Comparison of ENCODE assay signal across 24 mouse cellular contexts in the genomic region with DNA sequence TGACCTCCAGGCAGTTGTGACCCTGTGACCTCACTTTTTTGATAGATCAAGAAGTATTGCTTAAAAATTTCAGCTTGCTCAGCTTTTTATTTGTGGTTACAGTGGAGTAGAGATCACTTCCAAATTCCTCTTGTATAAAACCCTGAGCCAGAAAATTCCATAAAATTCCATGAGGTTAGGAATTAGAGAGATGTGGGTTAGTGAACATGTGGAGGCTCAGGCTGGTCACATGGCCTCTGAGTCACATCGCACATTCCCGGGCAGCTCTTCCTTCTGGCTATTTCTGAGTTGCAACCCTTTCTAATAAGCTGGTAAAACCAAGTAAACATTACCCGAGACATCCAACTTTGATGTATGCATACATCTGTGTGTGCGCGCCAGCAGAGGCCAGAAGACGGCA. TPM values are rescaled to one million over a fixed set of nuclear protein-coding genes. Genes with fewer than 3 reads are reported as not detected.
DNase-seq lines count a peak whose midpoint lies in the region; TF ChIP-seq lines count a peak whose summit lies in the region.
"Had no signal": no experiment of that assay in that cellular context is flagged by ENCODE, and none has a peak within 500 bp of the region (broad histone marks: within the 10 kb centered on the region; RNA-seq: fewer than 3 reads in every experiment).

No protein-coding gene starts in this region.

- TF ChIP-seq CTCF in gastrocnemius, adult 2 months (IDR thresholded peaks at IDR 0.05) = no peak

- H3K27me3 ChIP-seq in myocyte (ENCODE audit: control insufficient read depth, insufficient read depth, insufficient read length) = peaks cover 7% of the 10 kb centered on the region
- H3K27me3 ChIP-seq: CH12.LX; embryonic facial prominence, embryonic 13.5 days; embryonic facial prominence, embryonic 15.5 days; forebrain, embryonic 12.5 days; Patski had no signal

- DNase-seq in 3T3-L1 (ENCODE audit: low read depth, low spot score) = peak; percentile 70
- peak; percentile 22 for DNase-seq in Muller cell, postnatal 12 days (ENCODE audit: inconsistent ontology term)
- no peak for DNase-seq in gastrocnemius, postnatal 25 days
- DNase-seq in gastrocnemius, adult 2 months = no peak
- no peak for DNase-seq in lung, postnatal 25 days (ENCODE audit: low spot score)
- DNase-seq: adrenal gland, adult 2 months; adrenal gland, postnatal 10 days; adrenal gland, postnatal 25 days; cerebellum, adult 11 months; cerebellum, adult 18-20 months; cerebellum, adult 8-10 months; cerebellum, adult 9-11 months; cerebellum, postnatal 14 days; cerebellum, postnatal 36 days; embryo, embryonic 11 days had no signal

- no peak overlapping the region for H3K4me3 ChIP-seq in myocyte
- no peak overlapping the region for H3K4me3 ChIP-seq in gastrocnemius, adult 2 months
- H3K4me3 ChIP-seq: embryonic facial prominence, embryonic 13.5 days; embryonic facial prominence, embryonic 15.5 days; erythroblast, embryonic 14.5 days; forebrain, embryonic 10.5 days; forebrain, embryonic 12.5 days had no signal

- no peak overlapping the region for H3ac ChIP-seq in myocyte (ENCODE audit: control insufficient read depth, insufficient read length)

- H3K79me2 ChIP-seq in myocyte (ENCODE audit: control insufficient read depth, insufficient read depth) = no peaks in the 10 kb centered on the region

- no peak for TF ChIP-seq POLR2A in myocyte (IDR thresholded peaks at IDR 0.05; ENCODE audit: insufficient read length, low read depth)

- H3K4me2 ChIP-seq in myocyte (ENCODE audit: low read depth) = no peak overlapping the region
- H3K4me2 ChIP-seq: embryonic facial prominence, embryonic 13.5 days; embryonic facial prominence, embryonic 15.5 days; forebrain, embryonic 12.5 days had no signal

- no peak overlapping the region for H3K27ac ChIP-seq in gastrocnemius, adult 2 months
- H3K27ac ChIP-seq: embryonic facial prominence, embryonic 13.5 days; embryonic facial prominence, embryonic 15.5 days; forebrain, embryonic 10.5 days; forebrain, embryonic 12.5 days had no signal

- no peaks in the 10 kb centered on the region for H3K36me3 ChIP-seq in myocyte (ENCODE audit: control insufficient read depth, insufficient read depth)
- H3K36me3 ChIP-seq: embryonic facial prominence, embryonic 13.5 days; embryonic facial prominence, embryonic 15.5 days; forebrain, embryonic 10.5 days; G1E had no signal

- intact Hi-C loops in gastrocnemius, adult 2 months (cut with DNase I) = no loop called here

TF ChIP-seq in myocyte, 11 proteins besides CTCF, POLR2A, EP300 and RAD21:
- TF ChIP-seq USF1 (IDR thresholded peaks at IDR 0.05; ENCODE audit: low read depth) (peak; percentile 71), E2F4 (IDR thresholded peaks at IDR 0.05; ENCODE audit: insufficient read depth) (no peak)

RNA-seq across cellular contexts. Expression of gene Ppih, which starts 25.2 kb away (rescaled TPM):
- 22.2 TPM for polyA plus RNA-seq in myocyte (2012; fragmentation: generic; extraction: Trizol)
- total RNA-seq in gastrocnemius, postnatal 25 days (2021) = 1 to 10 TPM; 7.0 to 7.8 TPM
- total RNA-seq in gastrocnemius, adult 2 months (2021) = 1 to 10 TPM; 8.1 to 9.6 TPM

RNA-seq across cellular contexts. Expression of gene Ybx1, which starts 51.1 kb away (rescaled TPM):
- polyA plus RNA-seq in myocyte (2012; fragmentation: generic; extraction: Trizol) = 734 TPM
- 100 to 1,000 TPM; 509 to 515 TPM for total RNA-seq in gastrocnemius, postnatal 25 days (2021)
- 100 to 1,000 TPM; 664 to 696 TPM for total RNA-seq in gastrocnemius, adult 2 months (2021)

Comparison
In these comparisons a context has a peak if more than half of its experiments do, and no peak if none do; other contexts are left out.
1. DNase-seq: peak in 3T3-L1 (single experiment) and Muller cell, postnatal 12 days (single experiment); none in gastrocnemius, postnatal 25 days (single experiment), gastrocnemius, adult 2 months (single experiment) and lung, postnatal 25 days (single experiment).